Mouse (Mus musculus) gastrocnemius, adult 2 months (tissue): Measurements from ENCODE around the gene Ilf3. TPM values are rescaled to one million over a fixed set of nuclear protein-coding genes. Genes with fewer than 3 reads are reported as not detected.

Experiments used
- DNase-seq: peaks from one replicate; pipeline ENCODE4 v3.0.0; 2022
- H3K27ac ChIP-seq: fragments of 200-600 bp; 2 replicates; pipeline ENCODE4 v1.8.1; 2022; ENCODE audit warnings: mild to moderate bottlenecking
- H3K4me3 ChIP-seq: fragments of 200-600 bp; 2 replicates; pipeline ENCODE4 v1.8.1; 2022; ENCODE audit warnings: mild to moderate bottlenecking, moderate library complexity
- CTCF ChIP-seq: fragments of 200-600 bp; IDR thresholded peaks from 2 replicates; pipeline ENCODE4 v1.8.1; 2022; ENCODE audit warnings: antibody characterized with exemption, mild to moderate bottlenecking, moderate library complexity
- intact Hi-C: fragments of 180-260 bp; cut with DNase I; formaldehyde crosslinking; loops from one replicate; pipeline ENCODE4 v1.15.1; 2025
- total RNA-seq, 2 experiments: library from RNA; stranded (reverse); gene quantifications; 2 replicates each; pipeline ENCODE4 v1.2.3; 2021

Ilf3 gene
- total RNA-seq, 2 experiments from 2014 or later, result 21.2 to 25.2 TPM

DNA sequence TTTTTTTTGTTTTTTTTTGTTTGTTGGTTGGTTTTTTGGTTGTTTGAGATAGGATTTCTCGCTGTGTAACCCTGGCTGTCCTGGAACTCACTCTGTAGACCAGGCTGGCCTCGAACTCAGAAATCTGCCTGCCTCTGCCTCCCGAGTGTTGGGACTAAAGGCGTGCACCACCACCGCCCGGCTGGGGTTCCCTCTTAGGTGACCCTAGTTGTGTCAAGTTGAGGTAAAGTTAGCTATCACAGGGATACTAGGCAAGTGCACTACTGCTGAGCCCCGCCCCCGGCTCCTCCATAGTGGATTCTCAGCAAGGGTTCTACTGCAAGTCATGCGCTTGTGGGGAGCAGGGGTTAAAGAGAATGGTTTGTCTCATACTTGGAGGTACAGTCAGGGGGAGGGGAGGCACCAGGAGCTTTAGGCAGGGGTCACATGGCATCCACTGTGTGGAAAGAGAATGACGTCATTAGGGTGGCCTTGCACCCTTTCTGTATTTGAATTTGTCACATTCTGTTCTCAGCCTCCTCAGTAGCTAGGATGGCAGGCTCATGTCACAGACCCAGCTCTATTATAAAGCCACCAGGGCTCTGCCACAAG lies 37.9 kb upstream of the Ilf3 start:
- intact Hi-C loops, result no loop called here
- Histone ChIP-seq H3K27ac (peak overlapping the region; percentile 81), H3K4me3 (peak overlapping the region; percentile 28)
- DNase-seq, result peak; percentile 40
- no peak for TF ChIP-seq CTCF

DNA sequence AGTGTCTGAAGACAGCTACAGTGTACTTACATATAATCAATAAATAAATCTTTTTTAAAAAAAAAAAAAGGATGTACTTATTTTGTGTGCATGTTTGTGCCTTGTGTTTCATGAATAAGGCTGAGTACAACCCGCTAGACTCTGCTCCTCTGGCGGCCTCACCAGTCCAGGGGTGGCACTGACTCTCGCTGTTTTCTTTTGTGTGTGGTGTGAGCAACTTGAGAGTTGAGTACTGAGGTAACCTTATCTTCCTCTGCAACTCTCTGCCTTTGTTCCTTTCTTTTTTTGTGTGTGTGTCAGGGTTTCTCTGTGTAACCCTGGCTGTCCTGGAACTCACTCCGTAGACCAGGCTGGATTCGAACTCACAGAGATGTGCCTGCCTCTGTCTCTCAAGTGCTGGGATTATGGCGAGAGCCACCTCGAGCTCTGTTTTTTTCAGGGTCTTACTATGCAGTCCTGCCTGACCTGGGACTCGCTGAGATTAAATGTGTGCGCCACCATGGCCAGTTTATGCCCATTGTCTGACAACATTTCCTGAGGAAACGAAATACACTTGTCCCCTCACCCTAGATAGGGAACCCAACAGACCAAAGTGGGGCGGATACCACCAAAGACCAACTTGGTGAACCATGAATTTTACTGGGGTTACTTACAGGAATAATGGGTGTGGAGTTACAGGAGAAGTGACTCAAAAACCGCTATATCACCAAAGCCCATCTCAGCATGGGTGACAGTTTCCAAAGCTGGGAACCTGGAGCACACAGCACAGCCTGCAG lies 36.1 kb upstream of the Ilf3 start:
- H3K27ac ChIP-seq, result peak overlapping the region; percentile 28
- no peak overlapping the region for H3K4me3 ChIP-seq

DNA sequence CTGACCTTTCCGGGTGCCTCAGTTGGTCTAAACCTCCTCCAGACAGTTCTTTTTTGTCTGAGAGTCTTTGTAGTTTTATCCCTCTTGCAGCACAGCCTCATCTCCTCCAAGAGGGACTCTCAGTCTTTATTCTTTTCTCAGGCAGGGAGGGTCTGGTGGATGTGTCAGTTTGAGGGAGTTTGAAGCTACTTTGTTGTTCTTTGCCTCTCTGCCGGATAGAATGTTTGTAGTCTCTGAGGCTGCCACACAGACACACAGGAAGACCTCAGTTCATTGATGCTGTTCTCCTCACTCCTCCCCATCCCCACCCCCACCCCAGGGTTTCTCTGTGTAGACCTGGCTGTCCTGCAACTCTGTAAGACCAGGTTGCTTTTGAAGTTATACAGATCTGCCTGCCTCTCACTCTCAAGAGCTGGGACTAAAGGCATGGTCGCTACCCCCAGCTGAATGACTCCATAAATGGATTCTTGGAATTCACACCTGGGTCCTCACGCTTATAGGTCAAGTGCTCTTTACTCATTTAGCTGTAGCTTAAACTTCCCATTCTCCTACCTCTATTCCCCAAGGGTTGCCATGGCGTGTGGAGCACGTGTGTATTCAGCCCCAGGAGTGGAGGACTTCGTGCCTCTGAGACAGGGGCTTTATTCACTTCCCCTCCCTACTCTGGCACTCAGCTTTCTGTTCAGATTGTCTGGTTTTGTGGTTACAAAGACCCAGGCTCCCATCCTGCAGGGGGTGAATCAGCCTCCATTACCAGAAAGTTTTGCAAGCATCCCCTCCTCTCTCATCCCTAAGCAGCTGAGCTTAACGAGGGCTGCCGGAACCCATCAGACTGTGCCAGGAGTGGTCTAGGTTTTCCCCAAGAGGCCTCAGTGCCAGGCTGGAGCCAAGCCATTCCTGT lies 35.3 kb upstream of the Ilf3 start:
- H3K27ac ChIP-seq, result peak overlapping the region; percentile 49; the same call in 1 of the 2 replicates
- intact Hi-C loops, result no loop called here
- TF ChIP-seq CTCF, result no peak
- H3K4me3 ChIP-seq, result no peak overlapping the region
- peak; percentile 16 for DNase-seq

More for the DNA sequence above, 36.1 kb upstream of the Ilf3 start:
- DNase-seq, result no peak
- intact Hi-C loops, result no loop called here
- no peak for TF ChIP-seq CTCF

DNA sequence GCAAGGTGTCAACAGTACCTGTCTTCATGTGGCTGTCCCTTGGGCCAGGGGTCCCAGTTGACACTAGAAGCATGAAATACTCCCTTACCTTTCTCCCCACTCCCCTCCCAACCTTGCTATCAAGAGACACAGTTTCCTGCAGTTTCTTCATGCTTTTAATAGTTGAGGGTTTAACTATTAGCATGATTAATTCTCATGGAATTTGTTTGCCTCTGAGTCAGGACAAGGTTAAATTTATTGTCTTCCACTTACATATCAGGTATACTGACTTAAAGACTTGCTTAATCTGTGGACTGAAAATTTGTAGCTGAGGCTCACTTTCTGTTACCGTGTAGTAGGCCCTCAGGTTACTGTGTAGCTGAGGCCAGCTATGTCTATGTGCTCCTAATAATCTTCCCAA lies 34.1 kb upstream of the Ilf3 start:
- no peak overlapping the region for H3K4me3 ChIP-seq
- DNase-seq, result no peak
- intact Hi-C loops, result no loop called here
- peak overlapping the region; percentile 49; the same call in 1 of the 2 replicates for H3K27ac ChIP-seq
- TF ChIP-seq CTCF, result no peak

- Histone ChIP-seq H3K27ac (peak overlapping the region; percentile 96), H3K4me3 (no peak overlapping the region)
- TF ChIP-seq CTCF, result no peak
- intact Hi-C loops, result no loop called here
- DNase-seq, result no peak
Observed at GRCm38 (mm10) chr9:21334747-21335146, 32.9 kb upstream of the Ilf3 start.

DNA sequence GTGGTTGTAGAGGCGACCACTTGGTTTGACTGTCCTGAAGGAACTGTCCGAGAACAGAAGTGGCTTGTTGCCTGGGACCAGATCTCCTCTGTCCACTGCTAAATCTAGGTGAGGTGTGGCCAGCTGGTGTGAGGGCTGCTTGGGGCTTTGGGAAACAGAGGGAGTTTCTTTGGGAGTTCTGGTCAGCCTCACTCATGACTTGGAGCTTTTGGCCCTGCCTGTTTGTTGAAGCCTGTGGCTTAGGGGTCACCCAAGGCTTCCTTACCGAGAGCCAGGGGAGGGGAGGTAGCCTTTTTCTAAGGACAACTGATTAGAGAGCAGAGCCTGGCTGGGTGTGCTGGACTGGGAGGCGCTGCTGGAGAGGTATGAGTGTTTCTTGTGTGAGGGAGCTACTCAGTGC lies 32.3 kb upstream of the Ilf3 start:
- no peak for TF ChIP-seq CTCF
- Histone ChIP-seq H3K4me3 (no peak overlapping the region), H3K27ac (peak overlapping the region; percentile 96)
- intact Hi-C loops, result no loop called here
- DNase-seq, result peak; percentile 24

GRCm38 (mm10) chr9:21336491-21336890 lies 31.2 kb upstream of the Ilf3 start:
- no peak for TF ChIP-seq CTCF
- no peak overlapping the region for H3K4me3 ChIP-seq
- intact Hi-C loops, result loop anchor here (2.0 kb wide), 1 partner anchor 16 kb away; the partner anchor contains the start of gene Slc44a2
- H3K27ac ChIP-seq, result peak overlapping the region; percentile 96
- DNase-seq, result no peak

DNA sequence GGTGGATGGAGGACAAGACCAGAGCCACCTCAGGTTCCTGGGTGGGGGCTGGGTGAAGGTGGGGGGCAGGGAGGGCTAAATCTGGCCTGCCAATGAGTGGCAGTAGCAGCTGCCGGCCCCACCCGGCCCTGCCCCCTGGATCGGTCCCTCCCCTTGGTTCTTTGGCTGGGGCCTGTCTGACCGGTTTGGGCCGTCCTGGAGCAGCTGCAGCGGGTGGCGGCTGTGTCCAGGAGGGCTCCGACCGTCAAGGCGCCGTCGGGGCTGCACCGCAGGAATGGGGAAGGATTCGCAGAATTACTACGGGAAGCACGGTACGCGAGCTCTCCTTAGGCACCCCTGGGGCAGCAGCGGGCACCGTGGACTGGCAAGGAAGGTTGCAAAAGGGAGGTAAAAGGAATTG lies 30.0 kb upstream of the Ilf3 start:
- H3K27ac ChIP-seq, result peak overlapping the region; percentile 96
- DNase-seq, result peak; percentile 91
- peak overlapping the region; percentile 85 for H3K4me3 ChIP-seq
- intact Hi-C loops, result loop anchor here (2.0 kb wide), 1 partner anchor 17 kb away; the partner anchor contains the start of gene Slc44a2
- no peak for TF ChIP-seq CTCF

DNA sequence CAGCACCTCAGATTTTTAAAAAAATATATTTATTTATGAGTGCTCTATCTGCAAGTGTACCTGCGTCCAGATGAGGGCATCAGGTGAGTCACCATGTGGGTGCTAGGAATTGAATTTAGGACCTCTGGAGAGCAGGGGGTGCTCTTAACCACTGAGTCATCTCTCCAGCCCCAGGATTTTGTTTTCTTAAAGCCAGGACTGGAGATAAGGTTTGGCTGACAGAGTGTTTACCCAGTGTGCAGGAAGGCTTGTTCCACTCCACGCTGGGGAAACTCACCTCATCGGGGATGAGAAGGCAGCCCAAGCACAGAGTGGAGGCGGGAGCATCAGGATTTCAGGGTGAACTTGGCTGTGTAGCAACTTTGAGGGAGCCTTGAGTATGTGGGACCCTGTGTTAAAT lies 27.3 kb upstream of the Ilf3 start:
- intact Hi-C loops, result no loop called here

DNA sequence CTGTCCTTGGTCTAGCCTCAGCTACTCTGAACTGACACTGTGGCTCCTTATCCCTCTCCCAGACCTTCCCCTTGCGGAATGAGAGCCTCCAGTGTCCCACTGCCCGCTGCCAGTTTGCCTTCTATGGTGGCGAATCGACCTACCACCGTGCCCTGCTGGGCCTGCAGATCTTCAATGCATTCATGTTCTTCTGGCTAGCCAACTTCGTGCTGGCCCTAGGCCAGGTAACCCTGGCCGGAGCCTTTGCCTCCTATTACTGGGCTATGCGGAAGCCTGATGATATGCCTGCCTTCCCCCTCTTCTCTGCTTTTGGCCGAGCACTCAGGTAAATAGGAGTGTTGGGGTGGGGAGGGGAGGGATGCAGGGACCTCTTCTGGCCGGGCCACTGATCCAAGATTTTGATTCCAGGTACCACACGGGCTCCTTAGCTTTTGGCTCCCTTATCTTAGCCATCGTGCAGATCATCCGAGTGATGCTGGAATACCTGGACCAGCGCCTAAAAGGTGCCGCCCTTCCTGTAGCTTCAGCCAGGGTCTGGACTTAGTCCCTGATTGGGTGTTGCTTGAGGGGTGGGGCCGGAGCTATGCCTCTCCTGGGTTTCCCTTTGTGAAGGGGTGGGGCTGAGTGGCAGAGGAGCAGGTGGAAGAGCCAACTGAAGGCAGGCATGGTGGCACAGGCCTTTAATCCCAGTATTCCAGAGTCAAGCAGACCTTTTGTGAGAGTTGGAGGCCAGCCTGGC lies 20.9 kb upstream of the Ilf3 start:
- H3K27ac ChIP-seq, result peak overlapping the region; percentile 59
- no peak overlapping the region for H3K4me3 ChIP-seq
- DNase-seq, result peak; percentile 70
- intact Hi-C loops, result no loop called here
- no peak for TF ChIP-seq CTCF

More for the DNA sequence above, 27.3 kb upstream of the Ilf3 start:
- TF ChIP-seq CTCF, result no peak
- H3K27ac ChIP-seq, result peak overlapping the region; percentile 96
- DNase-seq, result no peak
- H3K4me3 ChIP-seq, result 0 out of 2 replicates have a peak overlapping the region, but pooled peaks have one; percentile 11

GRCm38 (mm10) chr9:21348152-21348551 lies 19.5 kb upstream of the Ilf3 start:
- Histone ChIP-seq H3K4me3 (no peak overlapping the region), H3K27ac (no peak overlapping the region)
- DNase-seq, result no peak
- intact Hi-C loops, result no loop called here
- TF ChIP-seq CTCF, result no peak

GRCm38 (mm10) chr9:21351178-21351577 lies 16.5 kb upstream of the Ilf3 start:
- Histone ChIP-seq H3K27ac (no peak overlapping the region), H3K4me3 (no peak overlapping the region)
- TF ChIP-seq CTCF, result no peak
- no peak for DNase-seq
- intact Hi-C loops, result no loop called here
